Mouse (Mus musculus): ENCODE data around the gene Pcif1. TPM values are rescaled to one million over a fixed set of nuclear protein-coding genes. Genes with fewer than 3 reads are reported as not detected.

The Pcif1 gene
- total and polyA plus RNA-seq, 2 experiments from 2014 or later = 77.2 to 94.6 TPM

GRCm38 (mm10) chr2:164889960-164890359 lies 10.9 kb downstream of the Pcif1 start:
- no peak overlapping the region for H3K4me2 ChIP-seq (ENCODE audit: low read depth, low read length, poor library complexity, severe bottlenecking)
- peak overlapping the region; percentile 26; the same call in 1 of the 2 replicates for H3K27ac ChIP-seq (ENCODE audit: low read depth, low read length)
- no peak for DNase-seq (ENCODE audit: low spot score)
- H3K9ac ChIP-seq (replicated peaks; ENCODE audit: low read length, poor library complexity, severe bottlenecking) = no peak overlapping the region
- peaks cover 95% of the 10 kb centered on the region for H3K36me3 ChIP-seq (ENCODE audit: insufficient read depth, low read length)
- no peaks in the 10 kb centered on the region for H3K4me1 ChIP-seq (ENCODE audit: insufficient read depth, low read length)
- no peaks in the 10 kb centered on the region for H3K27me3 ChIP-seq (ENCODE audit: insufficient read depth, low read length)
- no peak for TF ChIP-seq CTCF (IDR thresholded peaks at IDR 0.05)
- H3K9me3 ChIP-seq (ENCODE audit: low read length) = no peaks in the 10 kb centered on the region
- no peak overlapping the region for H3K4me3 ChIP-seq (ENCODE audit: low read depth, low read length)
- no peak for ATAC-seq (ENCODE audit: low FRiP score)
- WGBS = 95% methylated on average over 2 of the region's 2 CpGs

DNA sequence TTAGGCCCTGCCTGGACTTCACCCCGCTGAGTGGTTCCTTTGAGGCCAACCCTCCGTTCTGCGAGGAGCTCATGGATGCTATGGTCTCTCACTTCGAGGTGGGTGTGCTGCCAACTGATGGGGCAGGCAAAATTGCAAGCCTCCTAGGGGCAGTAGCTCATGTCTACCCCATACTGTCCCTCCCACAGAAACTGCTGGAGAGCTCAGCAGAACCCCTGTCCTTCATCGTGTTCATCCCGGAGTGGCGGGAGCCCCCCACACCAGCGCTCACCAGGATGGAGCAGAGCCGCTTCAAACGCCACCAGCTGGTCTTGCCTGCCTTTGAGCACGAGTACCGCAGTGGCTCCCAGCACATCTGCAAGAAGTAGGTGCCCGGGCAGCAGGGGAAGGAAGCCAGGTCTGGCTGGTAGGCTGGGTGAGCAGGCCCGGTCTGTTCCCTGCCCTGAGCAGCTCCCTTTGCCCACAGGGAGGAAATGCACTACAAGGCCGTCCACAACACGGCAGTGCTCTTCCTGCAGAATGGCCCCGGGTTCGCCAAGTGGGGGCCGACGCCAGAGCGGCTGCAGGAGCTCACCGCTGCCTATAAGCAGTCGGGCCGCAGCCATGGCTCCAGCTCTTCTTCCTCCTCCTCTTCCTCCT lies 11.4 kb downstream of the Pcif1 start:
- no peak for TF ChIP-seq CTCF (IDR thresholded peaks at IDR 0.05)
- H3K9ac ChIP-seq (replicated peaks; ENCODE audit: low read length, poor library complexity, severe bottlenecking) = no peak overlapping the region
- no peaks in the 10 kb centered on the region for H3K27me3 ChIP-seq (ENCODE audit: insufficient read depth, low read length)
- no peak overlapping the region for H3K4me2 ChIP-seq (ENCODE audit: low read depth, low read length, poor library complexity, severe bottlenecking)
- 90% methylated on average over 24 of the region's 24 CpGs for WGBS
- no peak overlapping the region for H3K4me3 ChIP-seq (ENCODE audit: low read depth, low read length)
- no peaks in the 10 kb centered on the region for H3K4me1 ChIP-seq (ENCODE audit: insufficient read depth, low read length)
- H3K27ac ChIP-seq (ENCODE audit: low read depth, low read length) = peak overlapping the region; percentile 26; the same call in 1 of the 2 replicates
- no peak for ATAC-seq (ENCODE audit: low FRiP score)
- no peaks in the 10 kb centered on the region for H3K9me3 ChIP-seq (ENCODE audit: low read length)
- no peak for DNase-seq (ENCODE audit: low spot score)
- peaks cover 95% of the 10 kb centered on the region for H3K36me3 ChIP-seq (ENCODE audit: insufficient read depth, low read length)

GRCm38 (mm10) chr2:164891056-164891834 lies 12.1 kb downstream of the Pcif1 start:
- no peak for TF ChIP-seq CTCF (IDR thresholded peaks at IDR 0.05)
- Histone ChIP-seq H3K36me3 (ENCODE audit: insufficient read depth, low read length) (peaks cover 95% of the 10 kb centered on the region), H3K4me1 (ENCODE audit: insufficient read depth, low read length) (no peaks in the 10 kb centered on the region), H3K27me3 (ENCODE audit: insufficient read depth, low read length) (no peaks in the 10 kb centered on the region), H3K9me3 (ENCODE audit: low read length) (no peaks in the 10 kb centered on the region), H3K27ac (ENCODE audit: low read depth, low read length) (0 out of 2 replicates have a peak overlapping the region, but pooled peaks have one; percentile 6), H3K4me3 (ENCODE audit: low read depth, low read length) (no peak overlapping the region), H3K4me2 (ENCODE audit: low read depth, low read length, poor library complexity, severe bottlenecking) (no peak overlapping the region), H3K9ac (replicated peaks; ENCODE audit: low read length, poor library complexity, severe bottlenecking) (no peak overlapping the region)
- 82% methylated on average over 13 of the region's 13 CpGs for WGBS
- no peak for ATAC-seq (ENCODE audit: low FRiP score)
- no peak for DNase-seq (ENCODE audit: low spot score)

DNA sequence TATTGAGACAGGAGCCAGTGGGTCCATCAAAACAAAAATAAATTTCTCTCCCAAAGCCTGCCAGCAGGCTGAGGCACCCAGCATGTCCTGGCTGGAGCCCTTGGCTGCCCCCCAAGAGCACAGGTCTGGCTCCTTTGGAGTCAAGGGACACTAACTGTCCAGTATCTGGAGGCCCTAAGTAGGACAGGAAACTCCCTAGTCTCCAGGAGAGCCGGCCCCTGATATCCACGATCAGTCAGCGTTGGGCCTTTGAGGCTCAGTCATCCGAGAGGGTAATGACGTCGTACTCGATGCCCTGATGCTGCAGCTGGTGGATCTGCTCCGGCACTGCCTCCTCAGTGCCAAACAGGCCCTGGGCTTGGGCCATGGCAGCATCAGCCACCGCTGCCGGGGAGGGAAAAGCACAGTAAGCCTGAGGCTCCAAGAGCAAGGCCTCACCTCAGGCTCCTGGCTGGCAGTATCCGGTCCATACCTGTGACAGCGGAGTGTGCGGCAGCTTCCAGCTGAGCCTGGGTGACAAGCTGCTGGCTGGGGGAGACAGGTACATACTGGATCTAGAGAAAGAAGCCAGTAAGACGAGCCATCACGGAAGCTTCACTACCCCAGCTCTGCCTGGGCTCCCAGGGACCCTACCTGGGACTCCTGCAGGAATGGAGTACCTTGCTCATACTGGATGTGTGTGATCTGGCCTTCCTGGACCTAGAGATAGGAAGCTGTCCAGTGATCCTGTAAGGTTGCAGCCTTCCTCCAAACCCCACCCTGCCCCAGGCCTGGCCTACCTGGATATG lies 13.0 kb downstream of the Pcif1 start:
- no peak overlapping the region for H3K4me2 ChIP-seq (ENCODE audit: low read depth, low read length, poor library complexity, severe bottlenecking)
- ATAC-seq (ENCODE audit: low FRiP score) (no peak), DNase-seq (ENCODE audit: low spot score) (peak; percentile 31)
- H3K4me3 ChIP-seq (ENCODE audit: low read depth, low read length) = no peak overlapping the region
- no peaks in the 10 kb centered on the region for H3K9me3 ChIP-seq (ENCODE audit: low read length)
- H3K9ac ChIP-seq (replicated peaks; ENCODE audit: low read length, poor library complexity, severe bottlenecking) = no peak overlapping the region
- H3K27ac ChIP-seq (ENCODE audit: low read depth, low read length) = 0 out of 2 replicates have a peak overlapping the region, but pooled peaks have one; percentile 6
- H3K4me1 ChIP-seq (ENCODE audit: insufficient read depth, low read length) = no peaks in the 10 kb centered on the region
- 90% methylated on average over 15 of the region's 15 CpGs for WGBS
- no peaks in the 10 kb centered on the region for H3K27me3 ChIP-seq (ENCODE audit: insufficient read depth, low read length)
- peaks cover 93% of the 10 kb centered on the region for H3K36me3 ChIP-seq (ENCODE audit: insufficient read depth, low read length)
- no peak for TF ChIP-seq CTCF (IDR thresholded peaks at IDR 0.05)

DNA sequence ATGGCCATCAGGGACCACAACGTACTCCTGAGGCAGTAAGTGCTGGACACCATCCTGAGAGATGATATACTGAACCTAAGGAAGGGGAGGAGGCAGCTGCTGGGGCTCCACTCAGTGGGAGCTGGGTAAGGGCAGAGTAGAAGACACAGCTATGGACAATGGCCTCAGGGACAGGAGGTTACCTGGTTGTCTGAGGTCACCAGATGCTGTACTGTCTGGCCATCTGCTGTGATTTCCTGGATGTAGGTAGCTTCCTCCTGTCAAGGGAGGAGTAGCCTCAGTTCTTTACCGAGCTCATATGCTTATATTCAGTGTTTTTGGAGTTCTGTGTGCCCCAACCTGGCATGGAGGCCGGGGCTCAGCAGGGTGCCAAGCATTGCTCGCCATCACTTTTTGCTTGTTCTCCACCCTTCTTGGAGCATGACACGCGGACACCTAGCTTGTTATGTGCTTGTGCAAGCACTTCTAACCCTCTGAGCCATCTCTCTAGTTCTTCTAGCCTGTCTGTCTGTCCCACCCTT lies 13.7 kb downstream of the Pcif1 start:
- Histone ChIP-seq H3K27ac (ENCODE audit: low read depth, low read length) (no peak overlapping the region), H3K4me3 (ENCODE audit: low read depth, low read length) (no peak overlapping the region), H3K36me3 (ENCODE audit: insufficient read depth, low read length) (peaks cover 93% of the 10 kb centered on the region), H3K27me3 (ENCODE audit: insufficient read depth, low read length) (no peaks in the 10 kb centered on the region), H3K4me1 (ENCODE audit: insufficient read depth, low read length) (no peaks in the 10 kb centered on the region), H3K9ac (replicated peaks; ENCODE audit: low read length, poor library complexity, severe bottlenecking) (no peak overlapping the region), H3K4me2 (ENCODE audit: low read depth, low read length, poor library complexity, severe bottlenecking) (no peak overlapping the region), H3K9me3 (ENCODE audit: low read length) (no peaks in the 10 kb centered on the region)
- no peak for ATAC-seq (ENCODE audit: low FRiP score)
- WGBS = 87% methylated on average over 6 of the region's 6 CpGs
- no peak for DNase-seq (ENCODE audit: low spot score)
- TF ChIP-seq CTCF (IDR thresholded peaks at IDR 0.05) = no peak

All from midbrain, postnatal 0 days (tissue).